Mouse (Mus musculus): ENCODE measurements around the gene Birc2. TPM values are rescaled to one million over a fixed set of nuclear protein-coding genes. Genes with fewer than 3 reads are reported as not detected.

The Birc2 gene
- total RNA-seq, 2 experiments from 2014 or later = 31.0 to 38.1 TPM

DNA sequence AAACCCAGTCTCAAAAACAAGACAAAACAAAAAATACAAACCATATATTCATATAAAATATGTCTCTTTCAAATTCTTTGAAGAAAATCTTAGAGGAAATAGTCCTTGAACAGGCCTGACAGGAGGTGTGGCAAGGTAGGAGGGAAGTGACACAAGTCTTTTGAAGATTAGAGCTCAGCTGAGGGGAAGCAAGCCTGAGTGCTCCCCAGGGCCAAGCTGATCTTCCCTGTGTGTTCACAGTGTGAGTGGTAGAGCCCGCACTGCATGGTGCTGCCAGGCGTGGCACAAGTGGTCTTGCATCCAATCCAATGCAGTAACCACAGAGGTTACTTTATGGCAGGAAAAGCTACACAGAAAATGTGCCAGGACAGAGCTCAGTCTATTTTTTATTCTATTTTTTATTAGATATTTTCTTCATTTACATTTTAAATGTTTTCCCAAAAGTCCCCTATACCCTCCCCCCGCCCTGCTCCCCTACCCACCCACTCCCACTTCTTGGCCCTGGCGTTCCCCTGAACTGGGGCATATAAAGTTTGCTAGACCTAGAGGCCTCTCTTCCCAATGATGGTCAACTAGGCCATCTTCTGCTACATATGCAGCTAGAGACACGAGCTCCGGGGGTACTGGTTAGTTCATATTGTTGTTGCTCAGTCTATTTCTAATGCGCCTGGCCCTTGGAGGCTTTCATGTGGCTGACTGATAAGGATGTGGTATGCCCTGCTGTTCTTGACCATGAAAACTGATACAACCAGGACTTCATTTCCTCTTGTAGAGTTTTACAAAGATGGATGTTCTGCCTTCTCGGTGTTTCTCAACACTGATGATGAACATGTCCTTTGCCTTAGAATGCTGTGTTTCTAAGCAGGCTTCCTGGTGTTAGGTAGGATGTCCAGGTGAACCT, 56.4 kb downstream of the Birc2 start:
- TF ChIP-seq CTCF (IDR thresholded peaks at IDR 0.05) = no peak
- intact Hi-C loops (cut with DNase I) = no loop called here
- DNase-seq (ENCODE audit: extremely low spot score in 1 of 2, low spot score in 2 of 2) = no peak
- H3K4me3 ChIP-seq = no peak overlapping the region
- H3K27ac ChIP-seq = no peak overlapping the region

DNA sequence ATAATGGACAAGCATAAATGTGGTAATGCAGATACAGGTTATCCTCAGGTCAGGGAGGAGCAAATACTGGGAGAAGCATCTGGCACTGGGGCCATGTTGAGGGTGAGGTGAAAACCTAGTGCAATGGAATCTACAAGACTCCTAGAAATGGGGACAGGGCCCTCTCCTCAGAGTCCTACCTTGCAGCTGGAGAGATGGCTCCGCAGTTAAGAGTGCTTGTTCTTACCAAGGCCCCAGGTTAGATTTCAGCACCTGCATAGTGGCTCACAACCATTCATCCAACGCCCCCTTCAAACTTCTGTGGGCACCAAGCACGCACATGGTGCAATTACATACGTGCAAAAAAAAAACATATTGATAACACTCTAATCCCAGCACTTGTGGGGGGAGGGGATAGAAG, 57.1 kb downstream of the Birc2 start:
- no peak overlapping the region for H3K27ac ChIP-seq
- H3K4me3 ChIP-seq = no peak overlapping the region
- DNase-seq (ENCODE audit: extremely low spot score in 1 of 2, low spot score in 2 of 2) = no peak
- TF ChIP-seq CTCF (IDR thresholded peaks at IDR 0.05) = no peak
- intact Hi-C loops (cut with DNase I) = no loop called here

DNA sequence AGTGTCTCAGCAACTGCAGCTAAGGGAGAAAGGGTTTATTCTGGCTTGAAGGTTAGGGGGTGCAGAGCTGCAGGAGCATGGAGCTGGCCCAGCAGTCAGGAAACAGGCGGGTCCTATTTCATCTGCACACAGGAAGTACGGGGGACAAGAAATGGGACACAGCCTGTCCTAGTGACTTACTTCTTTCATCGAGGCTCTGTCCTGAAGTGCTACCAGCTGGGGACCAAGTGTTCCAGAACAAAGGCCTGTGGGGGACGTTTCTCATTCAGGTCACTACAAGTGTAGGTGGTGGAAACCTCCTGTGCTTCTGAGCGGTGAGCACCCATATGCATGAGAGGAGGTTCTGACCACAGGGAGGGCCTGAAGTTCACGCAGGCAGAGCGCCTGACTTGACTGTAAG, 58.1 kb downstream of the Birc2 start:
- TF ChIP-seq CTCF (IDR thresholded peaks at IDR 0.05) = no peak
- intact Hi-C loops (cut with DNase I) = no loop called here
- H3K4me3 ChIP-seq = no peak overlapping the region
- no peak for DNase-seq (ENCODE audit: extremely low spot score in 1 of 2, low spot score in 2 of 2)
- no peak overlapping the region for H3K27ac ChIP-seq

DNA sequence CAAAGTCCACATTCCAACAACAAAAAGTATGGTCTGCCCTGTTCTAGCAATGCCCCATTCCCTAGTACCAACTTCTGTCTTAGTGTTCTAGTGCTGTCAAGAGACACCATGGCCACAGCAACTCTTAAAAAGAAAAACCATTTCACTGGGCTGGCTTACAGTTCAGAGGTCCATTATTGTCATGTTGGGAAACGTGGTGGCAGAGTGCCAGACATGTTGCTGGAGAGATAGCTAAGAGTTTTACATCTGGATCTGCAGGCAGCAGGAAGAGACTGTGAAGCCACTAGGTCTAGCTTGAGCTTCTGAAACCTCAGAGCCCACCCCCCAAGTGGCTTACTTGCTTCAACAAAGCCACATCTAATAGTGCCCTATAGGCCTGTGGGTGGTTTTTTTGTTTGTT, 59.2 kb downstream of the Birc2 start:
- no peak for DNase-seq (ENCODE audit: extremely low spot score in 1 of 2, low spot score in 2 of 2)
- H3K4me3 ChIP-seq = no peak overlapping the region
- H3K27ac ChIP-seq = no peak overlapping the region
- TF ChIP-seq CTCF (IDR thresholded peaks at IDR 0.05) = no peak
- intact Hi-C loops (cut with DNase I) = no loop called here

DNA sequence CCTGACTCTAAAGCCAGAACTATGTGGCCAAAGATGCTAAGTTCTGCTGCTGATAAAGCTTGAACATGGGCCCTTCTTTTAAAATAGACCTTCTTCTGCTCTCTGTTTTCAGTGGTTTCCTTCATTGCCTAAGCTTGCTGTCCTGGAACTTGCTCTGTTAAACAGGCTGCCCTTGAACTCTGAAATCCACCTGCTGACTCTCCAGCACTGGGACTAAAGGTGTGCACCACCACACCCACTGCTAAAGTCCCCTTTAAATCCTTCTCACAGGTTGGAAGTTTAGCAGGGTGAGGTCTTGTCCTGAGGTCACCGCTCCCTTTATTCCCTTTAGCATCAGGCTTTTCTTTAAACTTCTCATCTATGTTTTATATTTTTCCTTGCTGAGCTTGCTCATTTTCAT, 59.9 kb downstream of the Birc2 start:
- intact Hi-C loops (cut with DNase I) = loop anchor here (1.0 kb wide), 1 partner anchor 12 kb away; no protein-coding TSS in a partner anchor

DNA sequence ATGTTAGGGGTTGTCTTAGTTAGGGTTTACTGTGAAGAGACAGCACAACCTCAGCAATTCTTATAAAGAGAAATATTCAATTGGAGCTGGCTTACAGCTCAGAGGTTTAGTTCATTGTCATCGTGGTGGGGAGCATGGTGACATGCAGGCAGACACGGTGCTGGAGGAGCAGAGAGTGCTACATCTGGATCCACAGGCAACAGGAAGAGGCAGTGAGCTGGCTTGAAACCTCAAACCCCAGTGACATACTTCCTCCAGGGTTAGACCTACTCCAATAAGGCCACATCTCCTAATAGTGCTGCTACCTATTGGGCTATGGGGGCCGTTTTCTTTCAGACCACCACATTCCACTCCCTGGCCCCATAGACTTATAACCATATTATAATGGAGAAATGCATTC, 60.9 kb downstream of the Birc2 start:
- intact Hi-C loops (cut with DNase I) = loop anchor here (1.0 kb wide), 1 partner anchor 11 kb away; no protein-coding TSS in a partner anchor
- TF ChIP-seq CTCF (IDR thresholded peaks at IDR 0.05) = no peak
- no peak for DNase-seq (ENCODE audit: extremely low spot score in 1 of 2, low spot score in 2 of 2)
- no peak overlapping the region for H3K4me3 ChIP-seq
- H3K27ac ChIP-seq = no peak overlapping the region

More for the DNA sequence above, 59.9 kb downstream of the Birc2 start:
- TF ChIP-seq CTCF (IDR thresholded peaks at IDR 0.05) = no peak
- Histone ChIP-seq H3K4me3 (no peak overlapping the region), H3K27ac (no peak overlapping the region)
- DNase-seq (ENCODE audit: extremely low spot score in 1 of 2, low spot score in 2 of 2) = no peak

DNA sequence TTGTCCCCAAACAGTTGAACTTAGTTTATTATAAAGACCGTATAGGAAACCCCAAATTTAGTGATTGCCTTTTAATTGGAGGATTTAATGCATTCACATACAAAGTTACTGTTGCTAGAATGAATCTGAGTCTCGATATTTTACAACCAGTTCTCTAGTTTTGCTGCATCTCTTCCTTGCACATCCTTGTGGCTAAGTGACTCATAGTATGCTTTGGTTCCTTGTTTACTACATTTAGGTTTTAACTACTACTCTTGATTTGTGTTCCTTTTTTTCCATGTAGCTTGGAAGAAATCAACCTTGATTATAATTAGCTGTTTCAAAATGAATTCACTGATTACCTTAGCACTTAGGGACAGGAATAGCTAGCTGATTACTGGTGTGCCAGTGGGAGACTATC, 61.9 kb downstream of the Birc2 start:
- Histone ChIP-seq H3K4me3 (no peak overlapping the region), H3K27ac (no peak overlapping the region)
- DNase-seq (ENCODE audit: extremely low spot score in 1 of 2, low spot score in 2 of 2) = no peak
- no peak for TF ChIP-seq CTCF (IDR thresholded peaks at IDR 0.05)
- intact Hi-C loops (cut with DNase I) = no loop called here

DNA sequence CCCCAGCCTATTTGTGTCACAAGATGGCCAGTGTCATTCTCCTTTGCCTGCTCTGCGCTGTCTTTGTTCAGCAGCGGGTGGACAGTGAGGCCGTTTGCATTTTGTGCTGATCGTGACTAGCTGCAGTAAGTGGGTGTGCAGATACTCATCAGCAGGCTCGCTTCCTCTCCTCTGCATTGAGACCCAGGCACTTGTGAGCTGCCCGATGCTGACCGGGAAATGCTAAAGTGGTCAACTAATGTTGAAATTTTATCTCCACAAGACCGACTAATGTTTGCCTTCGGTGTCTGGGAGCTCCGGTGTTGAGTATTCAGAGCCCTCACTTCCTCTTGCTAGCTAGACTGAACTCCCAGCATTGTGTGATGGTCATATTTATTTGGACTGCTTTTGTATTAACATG, 62.3 kb downstream of the Birc2 start:
- DNase-seq (ENCODE audit: extremely low spot score in 1 of 2, low spot score in 2 of 2) = no peak
- TF ChIP-seq CTCF (IDR thresholded peaks at IDR 0.05) = no peak
- intact Hi-C loops (cut with DNase I) = no loop called here
- Histone ChIP-seq H3K27ac (no peak overlapping the region), H3K4me3 (no peak overlapping the region)

DNA sequence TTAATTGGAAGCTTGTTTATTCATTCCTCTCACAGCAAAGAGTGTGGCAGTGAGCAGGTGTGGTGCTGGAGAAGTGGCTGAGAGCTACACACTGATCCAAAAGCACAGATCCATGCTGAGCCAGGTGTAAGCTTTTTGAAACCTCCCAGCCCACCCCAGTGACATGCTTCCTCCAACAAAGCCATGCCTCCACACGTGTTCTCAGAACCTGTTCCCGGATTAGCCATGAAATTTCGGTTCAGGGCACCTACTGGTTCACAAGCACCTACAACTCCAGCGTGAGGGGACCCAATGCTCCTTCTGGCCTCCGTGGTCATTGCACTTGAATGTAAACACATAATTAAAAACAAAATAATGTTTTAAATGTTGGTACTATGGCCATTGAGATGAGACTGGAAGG, 63.2 kb downstream of the Birc2 start:
- intact Hi-C loops (cut with DNase I) = no loop called here
- TF ChIP-seq CTCF (IDR thresholded peaks at IDR 0.05) = no peak
- DNase-seq (ENCODE audit: extremely low spot score in 1 of 2, low spot score in 2 of 2) = no peak
- H3K27ac ChIP-seq = no peak overlapping the region
- H3K4me3 ChIP-seq = no peak overlapping the region

DNA sequence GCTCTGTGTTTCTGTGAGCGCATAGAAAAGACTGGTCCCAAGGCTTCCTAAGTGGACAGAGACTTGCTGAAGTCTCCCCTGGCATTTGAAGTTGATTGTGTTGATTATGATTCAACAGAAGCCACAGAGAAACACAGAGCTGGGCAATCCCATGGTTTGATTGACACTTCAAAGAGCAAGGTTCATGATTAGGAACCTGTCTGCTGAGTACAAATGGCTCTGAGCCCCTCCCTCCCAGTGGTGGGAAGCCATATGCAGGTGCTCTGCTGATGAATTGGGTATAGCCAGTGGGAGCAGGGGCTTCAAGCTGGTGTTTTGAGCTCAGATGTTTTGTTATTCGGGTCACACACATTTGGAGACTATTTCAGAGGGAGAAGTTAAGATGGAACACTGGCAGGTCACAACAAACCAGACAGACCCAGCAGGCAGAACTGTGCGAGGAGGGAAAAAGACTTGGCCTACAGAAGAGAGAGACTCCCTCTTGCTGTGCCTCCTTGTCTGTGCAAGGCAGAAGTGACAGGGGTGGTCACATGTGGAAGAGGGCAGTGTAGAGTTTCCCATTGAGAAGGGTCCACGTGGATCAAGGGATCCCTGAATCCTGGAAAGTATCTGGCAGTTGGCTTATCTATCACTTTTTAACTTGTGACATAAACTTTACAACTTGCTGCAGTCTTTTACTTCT, 64.0 kb downstream of the Birc2 start:
- intact Hi-C loops (cut with DNase I) = no loop called here
- DNase-seq (ENCODE audit: extremely low spot score in 1 of 2, low spot score in 2 of 2) = no peak
- H3K4me3 ChIP-seq = no peak overlapping the region
- TF ChIP-seq CTCF (IDR thresholded peaks at IDR 0.05) = no peak
- no peak overlapping the region for H3K27ac ChIP-seq

DNA sequence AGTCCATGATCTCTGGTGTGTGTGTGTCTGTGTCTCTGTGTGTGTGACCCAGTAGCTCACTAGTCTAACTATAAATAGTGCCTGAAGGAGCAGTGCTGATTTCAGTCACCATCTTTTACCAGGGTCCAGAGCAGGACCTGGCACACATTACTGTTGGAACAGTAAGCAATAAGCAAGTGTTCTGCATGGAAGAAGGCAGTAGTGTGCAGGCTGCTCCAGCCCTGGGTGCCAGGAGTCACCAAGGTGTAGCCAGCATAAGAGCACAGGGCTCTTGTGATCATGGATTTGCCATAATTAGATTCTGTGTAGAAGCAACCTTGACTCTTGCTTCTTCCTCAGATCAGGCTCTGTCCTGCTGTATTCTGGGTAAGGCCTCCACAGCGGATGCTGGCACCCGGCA, 64.5 kb downstream of the Birc2 start:
- no peak for DNase-seq (ENCODE audit: extremely low spot score in 1 of 2, low spot score in 2 of 2)
- no peak for TF ChIP-seq CTCF (IDR thresholded peaks at IDR 0.05)
- no peak overlapping the region for H3K27ac ChIP-seq
- intact Hi-C loops (cut with DNase I) = no loop called here
- H3K4me3 ChIP-seq = no peak overlapping the region

DNA sequence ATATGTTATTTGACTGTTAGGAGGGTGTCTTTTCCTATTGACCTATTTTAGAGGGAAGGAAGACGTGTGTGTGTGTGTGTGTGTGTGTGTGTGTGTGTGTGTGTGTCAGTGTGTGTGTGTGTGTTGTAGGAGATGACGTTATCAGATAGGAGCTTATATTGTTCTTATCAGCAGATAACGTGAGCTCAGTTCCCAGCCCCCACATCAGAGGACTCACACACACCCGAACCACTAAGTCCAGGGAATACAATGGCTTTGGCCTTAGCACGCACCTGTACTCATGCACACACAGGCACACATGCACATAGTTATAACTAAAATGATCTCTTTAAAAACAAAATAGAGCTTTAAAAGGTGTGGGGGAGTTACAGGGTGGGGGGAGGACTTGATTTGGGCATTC, 67.4 kb downstream of the Birc2 start:
- no peak for TF ChIP-seq CTCF (IDR thresholded peaks at IDR 0.05)
- no peak for DNase-seq (ENCODE audit: extremely low spot score in 1 of 2, low spot score in 2 of 2)
- no peak overlapping the region for H3K4me3 ChIP-seq
- intact Hi-C loops (cut with DNase I) = no loop called here
- no peak overlapping the region for H3K27ac ChIP-seq

All from left cerebral cortex, adult 2 months (tissue).